Mouse (Mus musculus): ENCODE data around the gene Ctf2.
"Not testable (repeated sequence)": the region's sequence is repeated elsewhere in the genome, so short reads cannot be mapped to it uniquely, and the experiment has no call there.

The Ctf2 gene

DNA sequence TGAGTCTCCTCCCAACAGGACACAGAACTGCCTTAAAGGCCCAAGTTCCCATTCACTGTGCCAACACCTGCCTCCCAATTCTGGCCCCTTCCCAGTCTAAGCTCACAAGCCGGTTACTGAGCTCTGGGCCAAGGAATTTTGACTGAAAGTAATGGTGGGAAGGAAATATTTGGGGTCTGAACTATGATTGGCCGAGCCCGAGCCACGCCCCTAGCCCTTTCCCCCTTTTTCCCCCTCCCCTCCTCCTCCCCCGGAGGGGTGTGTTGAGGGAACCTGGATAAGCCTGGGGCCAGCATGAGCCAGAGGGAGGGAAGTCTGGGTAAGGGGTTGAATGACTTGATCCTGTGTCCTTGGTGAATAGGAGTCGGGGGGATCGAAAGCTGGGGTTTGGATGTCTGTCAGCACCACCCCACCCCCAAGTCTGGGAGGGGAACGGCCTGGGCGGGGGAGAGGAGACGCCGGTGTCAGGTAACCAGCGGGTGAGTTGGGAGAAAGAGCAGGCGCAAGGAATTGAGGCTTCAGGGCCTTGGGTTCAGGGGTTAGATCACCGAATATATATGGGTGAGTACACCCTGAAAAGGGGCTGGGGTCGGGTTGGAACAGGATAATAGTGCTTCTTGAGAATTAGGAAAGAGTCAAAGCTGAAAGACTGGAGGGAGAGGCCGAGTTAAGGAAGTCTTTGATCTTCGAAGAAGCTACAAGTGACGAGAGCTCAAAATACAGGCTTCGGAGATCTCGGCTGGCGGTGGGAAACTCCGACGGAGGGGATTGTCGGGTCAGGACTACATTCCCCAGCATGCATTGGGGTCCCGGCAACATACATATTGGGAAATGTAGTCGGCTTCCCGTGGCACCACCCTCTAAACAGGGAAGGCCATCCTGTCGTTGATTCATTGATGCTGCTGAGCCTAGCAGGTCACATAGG lies 19.2 kb downstream of the Ctf2 start, which contains the start of gene Ctf1:
Gene Ctf1, plus strand, starts transcription at position 276 of the 925 bp plus-strand sequence.
- DNase-seq: peak; percentile 84 to 87

DNA sequence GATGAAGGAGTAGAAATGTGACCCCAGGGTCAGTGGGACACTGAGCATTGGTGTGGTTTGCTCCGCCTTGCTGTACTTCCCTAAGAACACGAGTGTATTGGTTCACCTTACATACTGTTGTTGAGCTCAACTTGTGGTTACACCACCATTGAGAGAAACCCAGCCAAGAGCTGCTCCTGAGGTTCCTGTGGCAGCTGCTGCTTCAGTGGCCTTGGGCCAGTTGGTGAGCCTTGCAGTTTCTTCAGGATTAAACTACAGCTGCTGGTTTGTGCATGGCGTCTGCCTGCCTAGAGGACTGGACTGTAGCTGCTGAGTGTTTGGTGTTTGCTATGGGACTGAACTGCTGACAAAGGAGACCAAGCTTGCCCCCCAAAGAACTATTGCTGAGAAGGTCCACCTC lies 20.5 kb downstream of the Ctf2 start:
- DNase-seq: peak in 1 of 2 experiments; percentile 20

DNA sequence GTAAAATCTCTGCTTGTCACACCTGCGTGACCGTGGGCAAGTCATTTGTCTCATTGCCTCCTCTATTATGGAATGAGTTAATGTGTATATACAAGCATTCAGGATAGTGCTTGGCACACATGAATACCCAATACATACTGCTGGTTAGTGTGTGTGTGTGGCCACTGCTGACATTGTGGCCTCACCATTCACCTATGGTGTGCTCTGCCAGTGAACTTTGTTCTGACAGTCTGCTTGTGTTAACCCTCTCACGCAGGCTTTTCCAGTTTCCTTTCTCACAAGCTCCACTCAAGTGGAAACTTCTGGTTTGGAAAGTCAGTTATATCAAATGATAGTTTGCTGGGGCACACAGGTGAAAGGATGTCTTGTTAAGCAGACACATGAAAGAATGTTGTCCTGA lies 20.9 kb downstream of the Ctf2 start:
- no peak for DNase-seq

DNA sequence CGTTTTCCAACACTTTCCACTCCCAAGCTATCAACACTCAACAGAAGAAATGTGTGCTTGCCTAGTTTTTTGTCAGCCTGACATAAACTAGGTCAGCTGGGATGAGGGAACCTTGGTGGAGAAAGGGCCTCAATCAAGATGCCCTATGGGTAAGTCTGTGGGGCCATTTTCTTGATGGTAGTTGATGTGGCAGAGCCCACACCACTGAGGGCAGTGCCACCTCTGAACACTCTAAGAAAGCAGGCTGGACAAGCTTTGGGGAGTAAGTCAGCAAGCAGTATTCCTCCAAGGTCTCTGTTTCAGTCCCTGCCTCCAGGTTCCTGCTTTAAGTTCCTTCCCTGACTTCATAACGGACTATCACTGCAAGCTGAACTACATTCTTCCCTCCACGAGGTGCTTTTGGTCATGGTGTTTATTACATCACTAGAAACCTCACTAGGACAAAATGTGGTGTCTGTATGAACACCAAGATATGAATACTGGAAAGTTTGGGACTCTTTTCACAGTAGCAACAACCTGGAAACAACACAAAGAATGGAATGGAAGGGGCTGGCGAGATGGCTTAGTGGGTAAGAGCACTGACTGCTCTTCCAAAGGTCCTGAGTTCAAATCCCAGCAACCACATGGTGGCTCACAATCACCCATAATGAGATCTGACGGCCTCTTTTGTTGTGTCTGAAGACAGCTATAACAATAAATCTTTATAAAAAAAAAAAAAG lies 22.5 kb downstream of the Ctf2 start:
- no peak for DNase-seq

DNA sequence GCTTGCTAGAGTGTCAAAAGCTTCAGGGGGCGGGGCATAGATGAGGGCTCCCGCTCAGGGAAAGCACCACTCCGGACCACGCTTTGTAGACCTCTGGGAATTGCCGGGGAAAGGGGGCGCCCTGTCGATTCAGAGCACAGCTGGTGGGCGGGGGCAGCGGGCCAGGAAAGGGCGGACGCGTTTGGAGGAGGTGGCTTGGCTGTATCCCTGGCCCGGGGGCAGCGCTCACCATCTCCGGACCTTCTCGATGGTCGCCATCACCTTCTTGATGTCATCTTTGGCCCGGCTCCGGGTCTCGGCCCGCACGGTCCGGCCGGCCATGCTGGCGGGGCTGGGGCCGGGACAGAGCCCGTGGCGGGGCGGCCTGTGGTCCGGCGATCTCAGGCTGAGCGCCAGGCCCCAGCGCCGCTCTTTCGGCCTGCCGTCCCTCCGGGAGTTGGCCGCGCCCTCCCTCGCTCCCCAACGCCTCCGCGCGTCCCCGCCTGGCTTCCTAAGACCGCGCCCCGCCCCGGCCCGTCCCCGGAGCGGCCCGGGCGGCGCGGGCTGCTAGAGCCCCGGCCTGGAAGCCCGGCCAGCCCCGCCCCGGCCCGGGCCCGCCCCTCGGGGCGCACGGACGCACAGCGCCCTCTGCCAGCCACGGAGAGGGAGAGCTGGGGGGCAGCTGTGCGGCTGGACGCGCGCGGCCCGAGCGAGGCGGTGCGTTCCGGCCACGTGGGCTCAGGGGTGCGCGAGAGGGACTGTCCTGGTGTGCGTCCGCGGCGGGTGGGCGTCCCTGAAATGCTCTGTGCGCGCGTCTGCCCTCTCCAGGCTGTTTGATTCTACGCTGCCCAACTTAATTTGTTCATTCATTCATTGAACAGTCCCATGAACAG lies 23.5 kb downstream of the Ctf2 start, which contains the start of gene Bcl7c:
Gene Bcl7c, minus strand, starts transcription at position 727 of the 872 bp plus-strand sequence.
- peak; percentile 89 to 93 for DNase-seq

DNA sequence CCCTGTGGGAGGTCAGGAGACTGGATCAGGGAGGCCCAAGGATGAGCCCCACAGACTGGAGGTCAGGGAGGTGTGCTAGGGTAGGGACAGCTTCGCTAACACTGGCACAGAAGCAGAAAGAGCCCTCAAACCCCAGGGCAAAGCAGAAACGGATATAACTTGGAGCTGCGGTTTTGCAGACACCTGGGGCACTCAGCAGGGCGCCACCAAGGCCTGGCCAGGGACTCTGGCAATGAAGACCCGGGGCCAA lies 24.1 kb downstream of the Ctf2 start:
- DNase-seq: no peak

DNA sequence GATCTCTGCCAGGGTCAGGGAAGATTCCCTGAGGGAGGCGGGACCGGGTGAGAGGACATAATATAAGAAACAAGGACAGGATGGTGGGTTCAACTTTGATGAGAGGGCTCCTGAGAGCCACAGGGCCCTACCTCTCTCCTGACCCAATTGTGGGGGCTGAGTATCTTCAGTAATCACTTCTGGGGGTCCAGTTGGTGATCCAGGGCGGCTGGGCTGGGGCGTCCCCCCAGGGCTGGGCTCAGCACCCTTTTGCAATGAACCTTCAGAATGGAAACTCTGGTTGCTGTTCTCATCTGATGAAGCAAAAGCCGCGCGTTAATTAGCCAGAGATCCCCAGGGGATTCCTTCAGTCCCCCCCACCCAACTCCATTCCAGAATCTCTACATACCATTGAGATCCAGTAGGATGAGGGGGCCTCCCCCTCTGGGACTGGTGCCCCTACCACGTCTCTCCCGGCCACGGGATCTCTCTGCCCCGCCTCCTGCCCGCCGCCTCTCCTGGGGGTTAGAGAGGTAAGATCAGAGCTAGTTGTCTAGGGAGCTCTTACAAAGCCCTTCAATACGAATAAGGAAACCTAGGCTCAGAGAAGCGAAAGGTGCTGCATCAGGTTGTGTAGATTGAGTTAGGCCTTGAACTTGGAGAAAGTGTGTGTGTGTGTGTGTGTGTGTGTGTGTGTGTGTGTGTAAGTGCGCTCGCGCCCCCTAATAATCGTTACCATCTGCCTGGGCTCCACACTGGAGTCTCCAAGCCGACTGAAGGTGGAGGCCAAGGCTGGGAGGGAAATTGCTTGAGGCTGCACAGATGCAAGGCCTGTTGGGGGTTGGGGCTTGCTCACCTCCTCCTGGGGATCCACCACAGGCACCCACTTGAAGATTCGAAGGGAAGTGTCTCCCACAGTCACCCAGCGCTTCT lies 24.7 kb downstream of the Ctf2 start:
- DNase-seq: no peak

DNA sequence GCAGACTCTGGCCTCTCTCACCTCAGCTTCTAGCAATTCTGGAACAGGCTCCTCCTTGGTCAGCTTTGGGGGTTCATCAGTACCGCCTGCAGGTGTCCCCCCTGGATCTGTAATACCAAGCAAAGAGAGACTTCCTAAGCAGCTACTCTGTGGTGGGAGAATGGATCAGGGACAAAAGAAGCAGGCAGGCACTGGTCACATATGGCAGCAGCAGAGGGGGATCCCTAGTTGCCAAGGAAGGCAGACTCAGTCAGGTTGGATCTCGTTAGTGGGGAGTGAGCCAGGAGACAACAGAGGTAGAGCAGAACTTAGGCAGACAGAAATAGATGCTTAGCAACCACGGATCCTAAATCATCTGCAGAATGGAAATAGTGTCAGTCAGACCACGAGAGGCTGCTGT lies 26.3 kb downstream of the Ctf2 start:
- no peak for DNase-seq

DNA sequence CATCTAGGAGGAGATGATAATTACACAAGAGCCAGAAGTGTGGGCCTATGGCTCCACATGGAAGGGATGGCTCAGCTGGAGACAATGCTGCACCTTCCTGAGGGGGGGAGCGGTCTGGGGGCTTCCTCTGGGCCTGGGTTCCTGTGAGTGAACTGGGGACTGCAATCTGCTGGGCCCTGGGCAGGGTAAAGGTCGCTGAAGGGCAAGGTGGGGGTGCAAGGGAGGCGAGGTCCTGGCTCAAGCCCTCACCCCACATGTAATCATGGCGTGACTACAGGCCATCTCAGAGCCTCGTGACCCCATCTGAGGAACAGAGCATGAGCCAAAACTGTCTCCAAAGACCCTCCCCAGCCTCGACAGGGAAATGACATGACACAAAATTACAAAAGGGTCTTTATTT lies 27.4 kb downstream of the Ctf2 start:
- DNase-seq: no peak

DNA sequence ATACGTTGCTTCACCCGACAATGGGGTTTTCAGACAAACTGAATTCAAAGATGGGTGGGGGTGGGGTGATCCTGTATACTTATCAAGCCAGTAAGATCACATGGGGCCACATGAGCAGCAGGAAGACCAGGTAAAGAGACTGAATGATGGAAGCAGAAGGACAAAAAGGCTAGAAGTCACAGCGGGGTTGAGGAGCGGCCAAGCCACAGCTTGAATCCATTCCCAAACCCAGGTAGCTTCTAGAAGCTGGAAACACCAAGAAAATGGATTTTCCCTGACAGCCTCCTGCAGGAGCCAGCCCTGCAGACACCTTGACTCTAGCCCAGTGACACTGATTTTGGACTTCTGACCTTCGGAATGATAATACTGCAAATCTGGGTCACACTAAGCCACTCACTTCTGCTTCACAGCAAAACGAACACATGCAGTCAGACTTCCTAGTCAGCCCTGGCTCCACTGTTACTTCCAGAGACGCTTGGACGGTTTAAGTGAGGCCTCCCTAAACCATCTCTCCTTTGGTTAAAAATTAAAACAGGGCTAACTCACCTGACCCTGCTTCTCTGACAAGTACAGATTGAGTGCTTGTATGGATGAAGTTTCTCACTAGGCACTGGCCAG lies 28.3 kb downstream of the Ctf2 start:
- DNase-seq: no peak

DNA sequence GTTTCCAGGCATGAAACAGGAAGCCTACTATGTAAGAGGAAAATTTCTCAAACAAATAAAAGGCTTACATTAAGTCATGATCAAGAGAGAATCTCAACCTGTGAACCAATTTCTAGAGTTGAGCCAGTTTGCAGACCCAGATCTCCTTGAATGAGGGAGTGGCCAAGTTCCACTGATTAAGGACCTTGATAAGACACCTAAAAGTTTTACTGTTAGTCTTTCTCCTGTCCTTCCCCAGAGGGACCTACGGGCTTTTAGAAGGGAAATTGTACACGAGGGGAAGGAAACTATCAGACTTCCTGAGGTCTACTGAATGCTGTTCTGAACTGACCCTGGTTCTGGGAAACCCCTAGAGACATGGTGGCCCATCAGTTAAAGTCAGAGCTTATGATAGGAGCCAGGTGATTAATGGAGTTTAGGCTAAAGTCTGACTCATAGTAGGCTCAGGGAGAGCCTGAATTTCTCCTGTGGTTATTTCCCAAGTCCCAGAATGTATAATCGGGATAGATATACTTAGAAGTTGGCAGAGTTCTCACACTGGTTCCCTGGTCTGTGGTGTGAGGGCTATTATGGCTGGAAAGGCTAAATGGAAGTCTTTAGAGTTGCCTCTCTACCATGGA lies 31.1 kb downstream of the Ctf2 start:
- no peak for DNase-seq

DNA sequence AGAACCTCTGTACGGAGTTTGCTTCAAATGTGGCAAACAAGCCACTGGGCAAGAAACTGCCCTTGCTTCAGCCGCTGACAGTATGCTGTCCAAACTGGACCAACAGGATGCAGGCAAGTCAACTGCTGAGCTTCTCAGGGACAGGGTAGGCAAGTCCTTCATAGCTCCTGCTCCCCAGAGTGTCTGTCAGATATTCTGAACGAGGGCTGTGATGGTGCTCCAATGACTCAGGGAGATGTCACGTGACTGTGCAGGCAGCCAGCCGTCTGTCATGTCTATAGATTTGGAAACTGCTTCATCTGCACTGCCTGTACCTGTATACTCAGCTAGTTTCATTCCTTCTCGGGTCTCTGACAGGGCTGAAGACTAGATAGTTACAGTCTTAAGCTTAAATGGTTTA lies 33.0 kb downstream of the Ctf2 start:
- DNase-seq: no peak

DNA sequence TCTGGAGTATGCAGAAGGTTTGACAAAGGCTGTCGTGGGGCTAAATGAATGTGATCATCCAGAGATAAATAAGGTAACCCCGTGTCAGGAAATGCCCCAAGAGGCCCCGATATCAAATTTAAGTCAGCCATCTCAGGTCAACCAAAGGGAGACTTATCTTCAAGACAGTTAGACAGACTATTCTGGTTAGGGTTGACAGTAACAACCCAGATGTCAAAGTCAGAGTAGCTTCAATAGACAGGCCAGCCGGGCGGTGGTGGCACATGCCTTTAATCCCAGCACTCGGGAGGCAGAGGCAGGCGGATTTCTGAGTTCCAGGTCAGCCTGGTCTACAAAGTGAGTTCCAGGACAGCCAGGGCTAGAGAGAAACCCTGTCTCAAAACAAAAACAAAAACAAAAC lies 38.2 kb downstream of the Ctf2 start:
- DNase-seq: not testable (repeated sequence)

DNA sequence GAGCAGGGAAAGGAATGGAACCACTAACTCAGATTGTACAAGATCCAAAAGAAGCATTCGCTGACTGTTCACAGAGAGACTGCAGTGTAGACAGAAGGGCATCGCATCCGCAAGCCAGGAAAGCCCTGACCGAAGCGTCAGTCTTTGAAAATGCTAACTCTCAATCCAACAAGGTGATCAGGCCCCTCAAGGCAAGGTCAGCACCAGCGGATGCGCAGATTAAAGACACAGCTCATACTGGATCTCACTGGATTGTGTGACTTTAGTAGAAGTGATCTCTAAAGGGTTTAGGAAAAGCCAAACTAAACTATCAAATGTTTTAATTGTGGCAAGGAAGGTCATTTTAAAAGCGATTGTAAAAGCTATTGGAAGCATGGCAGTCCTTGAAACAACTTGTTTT lies 38.7 kb downstream of the Ctf2 start:
- no peak for DNase-seq

DNA sequence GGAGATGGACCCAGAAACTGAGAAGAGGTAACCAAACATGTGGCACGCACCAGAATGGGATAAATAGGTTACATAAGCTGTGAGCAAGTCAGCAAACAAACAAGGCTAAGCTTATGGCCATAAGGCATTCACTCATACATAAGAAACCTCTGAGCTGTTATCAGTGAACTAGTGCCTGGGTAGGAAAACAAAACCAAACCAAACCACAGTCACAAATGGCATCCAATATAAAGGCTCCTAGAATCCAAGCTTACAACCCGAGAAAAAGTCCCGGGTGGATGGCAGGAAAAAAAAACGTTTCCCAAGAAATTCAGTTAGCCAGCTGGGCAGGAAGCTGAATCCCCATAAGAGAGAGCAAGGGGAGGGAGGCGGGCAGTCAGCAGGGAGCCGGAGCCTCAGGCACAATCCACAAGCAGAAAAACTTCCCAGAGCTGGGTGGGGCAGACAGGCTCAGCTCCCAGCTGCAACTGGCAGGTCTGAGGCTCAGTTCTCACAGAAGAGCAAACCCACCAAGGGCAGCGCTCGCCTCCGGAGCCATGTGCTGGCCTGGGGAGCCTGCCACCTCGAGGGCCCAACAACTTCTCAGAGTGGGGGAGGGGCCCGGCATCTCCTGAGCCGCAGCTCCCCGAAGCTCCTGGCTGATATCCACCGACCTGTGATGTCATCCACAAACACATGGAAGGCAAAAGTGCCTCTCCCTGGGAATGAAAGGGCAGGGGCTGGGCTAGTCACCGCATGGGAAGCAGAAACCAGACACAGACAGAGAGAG lies 40.6 kb downstream of the Ctf2 start:
- DNase-seq: peak; percentile 79 to 86

DNA sequence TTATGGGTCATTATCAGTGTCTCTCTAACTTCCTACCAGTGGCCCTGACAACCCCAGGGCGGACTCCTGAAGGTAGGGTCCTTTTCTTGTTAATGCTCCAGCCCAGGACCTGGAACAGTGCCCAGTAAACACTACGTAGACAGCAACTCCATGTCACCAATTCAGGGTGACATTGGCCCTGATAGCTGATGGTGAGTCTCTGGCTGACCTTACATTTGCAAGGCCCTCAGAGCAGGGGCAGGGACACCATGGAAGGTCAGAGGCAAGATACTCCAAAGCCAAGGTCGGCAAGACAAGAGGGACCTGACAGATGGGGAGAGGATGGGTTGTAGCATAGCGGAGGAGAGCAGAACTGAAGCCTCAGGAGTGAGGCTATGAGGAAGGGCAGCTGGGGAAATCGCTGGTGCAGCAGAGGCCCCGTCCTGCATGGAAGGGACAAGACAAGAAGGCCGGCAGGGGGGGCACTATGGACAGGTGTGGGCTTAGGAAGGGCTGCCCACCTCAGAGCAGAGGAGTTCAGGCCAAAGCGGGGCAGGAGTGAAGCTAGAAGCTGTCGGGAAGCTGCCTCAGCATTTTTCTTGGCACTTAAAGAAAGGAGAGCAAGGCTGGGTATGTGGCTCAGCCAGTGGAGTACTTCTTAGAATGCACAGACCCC lies 42.2 kb downstream of the Ctf2 start:
- DNase-seq: no peak

DNA sequence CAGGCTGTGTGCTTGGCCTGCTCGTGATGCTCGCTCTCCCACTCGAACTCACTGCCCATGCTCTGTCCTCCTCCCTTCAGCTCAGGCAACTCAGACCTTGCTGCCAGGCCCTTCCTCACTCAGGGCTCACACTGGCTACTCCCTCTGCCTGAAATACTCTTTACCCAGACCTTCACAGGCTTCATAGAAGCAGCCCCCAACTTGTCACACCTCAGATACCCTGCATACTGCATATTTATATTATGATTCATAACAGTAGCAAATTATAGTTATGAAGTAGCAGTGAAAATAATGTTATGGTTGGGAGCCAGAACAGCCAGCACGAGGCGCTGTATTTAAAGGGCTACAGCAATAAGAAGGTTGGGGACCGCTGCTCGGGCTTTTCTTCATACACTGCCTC lies 43.0 kb downstream of the Ctf2 start:
- DNase-seq: no peak

DNA sequence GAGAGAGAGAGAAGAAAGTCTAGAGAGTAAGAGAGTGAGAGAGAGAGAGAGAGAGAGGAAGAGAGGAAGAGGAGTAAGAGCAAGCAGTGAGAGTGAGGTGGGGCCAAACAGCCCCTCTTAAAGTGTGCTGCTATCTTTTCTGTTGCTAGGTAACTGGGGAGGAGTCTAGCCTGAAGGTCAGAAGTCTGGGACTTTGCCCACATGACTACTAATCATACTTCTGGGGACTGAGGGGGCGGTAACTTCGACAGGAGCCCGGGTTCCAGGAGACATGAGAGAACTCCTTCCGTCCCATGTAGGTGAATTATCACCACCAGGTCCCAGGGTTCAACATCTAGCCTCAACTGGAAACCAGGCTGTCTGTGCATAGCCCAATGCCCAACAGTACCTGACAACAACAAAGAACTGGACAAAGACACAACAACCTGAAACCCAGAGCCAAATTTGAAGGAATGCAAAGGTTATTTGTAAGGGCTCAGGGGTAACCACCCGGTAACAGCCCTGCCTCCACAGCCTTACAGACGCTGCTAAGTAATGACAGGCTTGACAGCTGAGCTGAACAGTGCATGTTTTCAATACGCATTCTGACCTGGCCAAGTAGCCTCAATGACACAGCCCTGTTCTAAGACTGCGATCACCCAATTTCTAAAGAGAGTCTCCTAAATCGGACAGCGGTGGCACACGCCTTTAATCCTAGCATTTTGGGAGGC lies 45.1 kb downstream of the Ctf2 start:
- DNase-seq: no peak
